Mouse (Mus musculus) hindbrain, embryonic 11.5 days (tissue): ENCODE measurements around the gene Gm9732. TPM values are rescaled to one million over a fixed set of nuclear protein-coding genes. Genes with fewer than 3 reads are reported as not detected.
"Not testable (repeated sequence)": the region's sequence is repeated elsewhere in the genome, so short reads cannot be mapped to it uniquely, and the experiment has no call there.

Experiments used
- ATAC-seq: fragments of 200-750 bp; cut with Nextera tagmentation; 2 replicates; pipeline ENCODE4 v1.8.0; 2017; ENCODE audit warnings: mild to moderate bottlenecking, moderate TSS enrichment, moderate library complexity; ENCODE audit not compliant: low FRiP score
- DNase-seq: peaks from one replicate; pipeline ENCODE4 v3.0.0-alpha.2; 2015; ENCODE audit warnings: low spot score
- H3K27ac ChIP-seq: fragments of 300-500 bp; sonication (generic); 2 replicates; pipeline ENCODE4 v1.5.1; 2014; ENCODE audit warnings: mild to moderate bottlenecking, low read depth, low read length
- H3K27me3 ChIP-seq: fragments of 300-500 bp; sonication (generic); 2 replicates; pipeline ENCODE4 v1.6.1; 2014; ENCODE audit warnings: mild to moderate bottlenecking, low read length, moderate library complexity, mixed read lengths; ENCODE audit not compliant: control insufficient read depth, insufficient read depth
- H3K36me3 ChIP-seq: fragments of 300-500 bp; sonication (generic); 2 replicates; pipeline ENCODE4 v1.6.1; 2014; ENCODE audit warnings: mild to moderate bottlenecking, low read length, moderate library complexity, mixed read lengths; ENCODE audit not compliant: control insufficient read depth, insufficient read depth
- H3K4me1 ChIP-seq: fragments of 300-500 bp; sonication (generic); replicated peaks from 2 replicates; pipeline ENCODE4 v1.6.1; 2014; ENCODE audit warnings: low read length, mixed read lengths; ENCODE audit not compliant: control insufficient read depth, insufficient read depth
- H3K4me2 ChIP-seq: fragments of 300-500 bp; sonication (generic); replicated peaks from 2 replicates; pipeline ENCODE4 v1.6.1; 2014; ENCODE audit warnings: mild to moderate bottlenecking, low read depth, low read length
- H3K4me3 ChIP-seq: fragments of 300-500 bp; sonication (generic); 2 replicates; pipeline ENCODE4 v1.5.1; 2014; ENCODE audit warnings: low read depth, low read length
- H3K9ac ChIP-seq: fragments of 300-500 bp; sonication (generic); 2 replicates; pipeline ENCODE4 v1.6.1; 2014; ENCODE audit warnings: low read depth, low read length
- H3K9me3 ChIP-seq: fragments of 300-500 bp; sonication (generic); 2 replicates; pipeline ENCODE4 v1.6.1; 2016; ENCODE audit warnings: low read length; ENCODE audit not compliant: control insufficient read depth
- WGBS: fragments of 180-500 bp; shearing (Covaris S2); extraction: QIAGEN DNeasy Blood & Tissue Kit; methylation state at CpG from one replicate; pipeline ENCODE4 v1.1.7; 2014; 5-methylcytosine and 5-hydroxymethylcytosine counted together
- polyA plus RNA-seq: library from polyadenylated mRNA; unstranded; fragments of >200 nt; fragmentation: Nextera tagmentation; extraction: Ambion mirVana; gene quantifications from 2 replicates; pipeline ENCODE4 v1.2.1, GENCODE M21; 2014

Gene Gm9732
- polyA plus RNA-seq, 1 experiment from 2014 or later = not detected

DNA sequence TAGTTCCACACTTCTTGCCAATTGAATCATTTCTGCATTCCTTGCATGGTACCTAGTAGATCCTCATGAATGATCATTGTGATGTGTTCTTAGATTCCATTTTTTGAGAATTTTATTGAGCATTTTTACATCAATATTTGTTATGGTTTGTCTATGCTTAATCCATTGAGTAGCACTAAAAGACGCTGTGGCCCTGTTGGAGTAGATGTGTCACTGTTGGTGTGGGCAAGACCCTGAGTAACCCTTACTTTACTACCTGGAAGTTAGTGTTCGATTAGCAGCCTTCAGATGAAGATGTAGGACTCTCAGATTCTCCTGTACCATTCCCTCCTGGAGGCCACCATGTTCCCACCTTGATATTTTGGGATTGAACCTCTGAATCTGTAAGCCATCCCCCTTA is 53.8 kb downstream of the Gm9732 start:
- WGBS = 84% methylated on average over 2 of the region's 2 CpGs
- H3K9me3 ChIP-seq, ATAC-seq, H3K36me3 ChIP-seq, H3K4me1 ChIP-seq, H3K4me2 ChIP-seq, H3K4me3 ChIP-seq, H3K27ac ChIP-seq, H3K9ac ChIP-seq, DNase-seq, H3K27me3 ChIP-seq: not testable (repeated sequence)

GRCm38 (mm10) chr14:43331362-43331880 is 56.6 kb downstream of the Gm9732 start:
- H3K4me1 ChIP-seq, H3K9me3 ChIP-seq, DNase-seq, H3K27ac ChIP-seq, H3K4me3 ChIP-seq, H3K4me2 ChIP-seq, H3K36me3 ChIP-seq, ATAC-seq, H3K27me3 ChIP-seq, H3K9ac ChIP-seq: not testable (repeated sequence)
- WGBS = 96% methylated on average over 9 of the region's 11 CpGs

- DNase-seq, H3K4me3 ChIP-seq, ATAC-seq, H3K4me2 ChIP-seq, H3K27ac ChIP-seq, H3K9ac ChIP-seq, H3K27me3 ChIP-seq, H3K9me3 ChIP-seq, H3K4me1 ChIP-seq, H3K36me3 ChIP-seq: not testable (repeated sequence)
- WGBS = 69% methylated on average over 1 of the region's 1 CpGs
These were observed 62.8 kb downstream of the Gm9732 start for GRCm38 (mm10) chr14:43337646-43338045.

GRCm38 (mm10) chr14:43347711-43348110 is 72.9 kb downstream of the Gm9732 start, which contains the start of gene 1700001F09Rik:
1700001F09Rik (minus strand) TSS chr14:43347811.
- ATAC-seq, H3K4me2 ChIP-seq, H3K36me3 ChIP-seq, H3K4me3 ChIP-seq, H3K9ac ChIP-seq, DNase-seq, H3K27ac ChIP-seq, H3K4me1 ChIP-seq, H3K9me3 ChIP-seq, H3K27me3 ChIP-seq: not testable (repeated sequence)

- not testable (repeated sequence) for H3K9ac ChIP-seq, DNase-seq, H3K36me3 ChIP-seq, ATAC-seq, H3K4me1 ChIP-seq, H3K9me3 ChIP-seq, H3K27me3 ChIP-seq, H3K4me2 ChIP-seq, H3K27ac ChIP-seq, H3K4me3 ChIP-seq
- 91% methylated on average over 1 of the region's 2 CpGs for WGBS
These were observed 78.1 kb downstream of the Gm9732 start for GRCm38 (mm10) chr14:43352944-43353343.

Other genes with a start within 250 kb of the Gm9732 start
- gene Gm8094, start 198.4 kb upstream of the Gm9732 start, polyA plus RNA-seq = not detected in 2 replicates
- not detected in 2 replicates for gene Gm8104, start 174.4 kb upstream of the Gm9732 start, polyA plus RNA-seq
- gene Gm7233, start 95.2 kb upstream of the Gm9732 start, polyA plus RNA-seq = not detected in 2 replicates
- not detected in 2 replicates for gene Gm8122, start 39.7 kb upstream of the Gm9732 start, polyA plus RNA-seq
- not detected in 2 replicates for gene Gm8126, start 16.4 kb upstream of the Gm9732 start, polyA plus RNA-seq
- gene Gm8127, start 18.8 kb downstream of the Gm9732 start, polyA plus RNA-seq = not detected in 2 replicates
- gene 1700001F09Rik, start 72.8 kb downstream of the Gm9732 start, polyA plus RNA-seq = 0.20 TPM in 1 of 2 replicates, not detected in the other
- not detected in 2 replicates for gene Gm8138, start 141.3 kb downstream of the Gm9732 start, polyA plus RNA-seq